Mouse (Mus musculus) forebrain, embryonic 10.5 days (tissue): ENCODE data around the gene Traf3ip3. TPM values are rescaled to one million over a fixed set of nuclear protein-coding genes. Genes with fewer than 3 reads are reported as not detected.
A peak's percentile ranks its signal among the peaks of the same experiment; 100 is the strongest.

ENCODE experiments used
- DNase-seq: peaks from one replicate; pipeline ENCODE4 v3.0.0-alpha.2; 2017; ENCODE audit warnings: low spot score; ENCODE audit errors: extremely low spot score
- H3K27ac ChIP-seq: fragments of 300-500 bp; sonication (generic); 2 replicates; pipeline ENCODE4 v1.5.1; 2016; ENCODE audit warnings: mild to moderate bottlenecking
- H3K27me3 ChIP-seq: fragments of 300-500 bp; sonication (generic); 2 replicates; pipeline ENCODE4 v1.6.1; 2016; ENCODE audit warnings: mild to moderate bottlenecking; ENCODE audit not compliant: poor library complexity, severe bottlenecking
- H3K36me3 ChIP-seq: fragments of 300-500 bp; sonication (generic); replicated peaks from 2 replicates; pipeline ENCODE4 v1.6.1; 2016; ENCODE audit warnings: mild to moderate bottlenecking, moderate library complexity
- H3K4me1 ChIP-seq: fragments of 300-500 bp; sonication (generic); 2 replicates; pipeline ENCODE4 v1.6.1; 2016
- H3K4me3 ChIP-seq: fragments of 300-500 bp; sonication (generic); 2 replicates; pipeline ENCODE4 v1.5.1; 2016; ENCODE audit warnings: mild to moderate bottlenecking, moderate library complexity
- H3K9me3 ChIP-seq: fragments of 300-500 bp; sonication (generic); 2 replicates; pipeline ENCODE4 v1.6.1; 2016; ENCODE audit warnings: mild to moderate bottlenecking, moderate library complexity
- WGBS: fragments of 180-500 bp; shearing (Covaris S2); methylation state at CpG from one replicate; pipeline ENCODE4 v1.1.7; 2016; 5-methylcytosine and 5-hydroxymethylcytosine counted together
- polyA plus RNA-seq: library from polyadenylated mRNA; unstranded; fragments of >200 nt; fragmentation: Nextera tagmentation; extraction: Ambion mirVana; gene quantifications from 2 replicates; pipeline ENCODE4 v1.2.1, GENCODE M21; 2016

The Traf3ip3 gene
- polyA plus RNA-seq, 1 experiment from 2014 or later, result 1.5 TPM

DNA sequence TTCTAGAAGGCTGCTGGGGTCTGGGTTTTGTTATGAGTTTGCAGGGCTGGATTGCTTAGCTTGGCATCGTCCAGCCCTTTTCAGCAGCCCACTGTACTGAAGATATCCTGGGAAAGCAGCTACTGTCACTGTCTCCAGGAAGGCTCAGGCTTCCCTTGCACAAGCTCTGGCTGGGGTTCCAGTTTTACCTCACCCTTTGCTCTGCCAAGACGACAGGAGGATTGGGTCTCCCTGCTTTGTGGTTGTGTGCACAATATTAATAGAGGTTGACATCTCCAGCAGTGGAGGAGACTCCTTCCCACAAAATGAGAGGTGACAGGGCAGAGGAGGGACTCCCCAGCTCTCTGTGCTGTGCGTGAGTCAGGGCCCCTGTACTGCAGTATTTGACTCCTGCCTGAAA, 52.3 kb downstream of the Traf3ip3 start:
- no peaks in the 10 kb centered on the region for H3K9me3 ChIP-seq
- DNase-seq, result no peak
- H3K4me1 ChIP-seq, result peaks cover 15% of the 10 kb centered on the region
- H3K4me3 ChIP-seq, result no peak overlapping the region
- 68% methylated on average over 3 of the region's 3 CpGs for WGBS
- H3K36me3 ChIP-seq, result no peaks in the 10 kb centered on the region
- peaks cover 47% of the 10 kb centered on the region for H3K27me3 ChIP-seq
- no peak overlapping the region for H3K27ac ChIP-seq

GRCm38 (mm10) chr1:193146416-193146815, 55.1 kb downstream of the Traf3ip3 start:
- Histone ChIP-seq H3K4me3 (no peak overlapping the region), H3K4me1 (no peaks in the 10 kb centered on the region), H3K9me3 (no peaks in the 10 kb centered on the region), H3K36me3 (no peaks in the 10 kb centered on the region), H3K27me3 (peaks cover 19% of the 10 kb centered on the region), H3K27ac (no peak overlapping the region)
- 86% methylated on average over 1 of the region's 1 CpGs for WGBS
- no peak for DNase-seq

DNA sequence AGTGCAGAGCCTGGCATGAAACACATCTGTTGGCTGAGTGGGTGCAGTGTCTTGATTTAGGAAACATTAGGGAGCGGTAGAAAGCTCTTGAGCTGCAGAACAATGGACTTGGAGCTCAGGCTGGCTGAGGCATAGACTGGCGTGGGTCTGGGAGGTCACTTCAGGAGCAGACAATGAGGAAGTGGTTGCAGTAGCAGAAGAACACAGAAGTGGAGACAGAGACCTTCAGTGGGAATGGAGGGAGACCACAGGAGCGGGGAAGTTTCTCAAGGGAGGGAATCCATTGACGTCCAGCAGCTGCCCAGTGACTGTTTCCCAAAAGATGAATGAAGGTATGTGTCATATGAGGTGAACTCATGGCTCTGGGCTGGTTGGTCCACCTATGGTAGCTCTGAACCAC, 56.4 kb downstream of the Traf3ip3 start:
- Histone ChIP-seq H3K4me1 (0 out of 2 replicates have a peak, but pooled peaks cover 6% of the 10 kb centered on the region), H3K9me3 (no peaks in the 10 kb centered on the region), H3K27ac (no peak overlapping the region), H3K27me3 (0 out of 2 replicates have a peak, but pooled peaks cover 8% of the 10 kb centered on the region), H3K36me3 (no peaks in the 10 kb centered on the region), H3K4me3 (no peak overlapping the region)
- WGBS, result 84% methylated on average over 4 of the region's 4 CpGs
- no peak for DNase-seq

- DNase-seq, result no peak
- Histone ChIP-seq H3K27ac (no peak overlapping the region), H3K9me3 (no peaks in the 10 kb centered on the region), H3K27me3 (0 out of 2 replicates have a peak, but pooled peaks cover 6% of the 10 kb centered on the region), H3K4me1 (0 out of 2 replicates have a peak, but pooled peaks cover 6% of the 10 kb centered on the region), H3K36me3 (no peaks in the 10 kb centered on the region), H3K4me3 (no peak overlapping the region)
- 88% methylated on average over 6 of the region's 6 CpGs for WGBS
These were observed 57.0 kb downstream of the Traf3ip3 start for GRCm38 (mm10) chr1:193144516-193144915.

DNA sequence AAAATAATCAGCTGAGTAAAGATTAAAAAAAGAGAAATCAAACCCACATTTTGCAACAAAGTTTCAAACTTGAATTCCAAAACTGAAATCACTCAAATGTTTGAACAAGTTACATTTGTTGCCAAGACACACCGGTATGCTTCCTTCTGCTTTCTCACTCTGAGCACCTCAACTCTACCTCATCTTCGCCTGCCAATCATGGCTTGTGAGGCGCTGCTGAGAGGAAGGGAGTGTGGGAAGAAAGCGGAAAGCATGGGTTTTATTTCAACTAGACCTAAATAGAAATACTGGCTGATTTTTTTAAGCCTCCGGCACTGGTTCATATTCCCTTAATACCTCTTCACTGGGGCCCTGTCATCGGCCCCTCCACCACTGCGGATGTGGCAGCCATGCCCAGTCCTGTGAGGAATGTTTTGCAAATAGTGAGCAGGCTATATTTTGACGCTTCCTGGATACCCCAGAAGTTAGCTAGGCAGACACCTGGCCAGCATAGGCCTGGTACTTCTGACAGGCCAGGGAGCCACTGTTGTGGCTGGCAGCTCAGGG, 58.9 kb downstream of the Traf3ip3 start:
- Histone ChIP-seq H3K36me3 (no peaks in the 10 kb centered on the region), H3K27me3 (no peaks in the 10 kb centered on the region), H3K4me1 (0 out of 2 replicates have a peak, but pooled peaks cover 12% of the 10 kb centered on the region), H3K27ac (no peak overlapping the region), H3K9me3 (no peaks in the 10 kb centered on the region), H3K4me3 (no peak overlapping the region)
- WGBS, result 90% methylated on average over 8 of the region's 8 CpGs
- DNase-seq, result no peak

- Histone ChIP-seq H3K9me3 (no peaks in the 10 kb centered on the region), H3K36me3 (no peaks in the 10 kb centered on the region), H3K4me3 (no peak overlapping the region), H3K27ac (no peak overlapping the region), H3K27me3 (no peaks in the 10 kb centered on the region), H3K4me1 (0 out of 2 replicates have a peak, but pooled peaks cover 12% of the 10 kb centered on the region)
- no peak for DNase-seq
- WGBS, result 80% methylated on average over 7 of the region's 7 CpGs
These were observed 60.4 kb downstream of the Traf3ip3 start for GRCm38 (mm10) chr1:193141118-193141517.

DNA sequence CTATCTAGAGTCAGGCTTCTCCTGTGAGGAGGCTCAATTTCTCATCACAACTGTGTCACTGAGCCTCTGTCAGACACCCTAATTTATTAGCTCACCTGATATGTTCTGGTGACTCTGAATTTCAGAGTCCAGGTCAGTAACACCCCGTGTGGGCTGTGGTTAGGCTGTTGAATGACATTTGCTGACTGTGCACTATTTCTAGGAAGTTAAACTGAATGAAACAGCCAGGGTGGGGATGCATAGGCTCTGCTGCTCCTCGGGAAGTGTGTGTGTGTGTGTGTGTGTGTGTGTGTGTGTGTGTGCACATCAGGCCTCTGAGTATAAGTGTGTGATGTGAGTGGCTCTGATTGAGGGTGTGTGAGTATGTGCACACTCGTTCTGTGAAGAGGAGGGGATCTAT, 62.8 kb downstream of the Traf3ip3 start:
- Histone ChIP-seq H3K4me3 (no peak overlapping the region), H3K9me3 (no peaks in the 10 kb centered on the region), H3K4me1 (0 out of 2 replicates have a peak, but pooled peaks cover 12% of the 10 kb centered on the region), H3K27ac (no peak overlapping the region), H3K36me3 (no peaks in the 10 kb centered on the region), H3K27me3 (no peaks in the 10 kb centered on the region)
- DNase-seq, result no peak
- 64% methylated on average over 3 of the region's 3 CpGs for WGBS

DNA sequence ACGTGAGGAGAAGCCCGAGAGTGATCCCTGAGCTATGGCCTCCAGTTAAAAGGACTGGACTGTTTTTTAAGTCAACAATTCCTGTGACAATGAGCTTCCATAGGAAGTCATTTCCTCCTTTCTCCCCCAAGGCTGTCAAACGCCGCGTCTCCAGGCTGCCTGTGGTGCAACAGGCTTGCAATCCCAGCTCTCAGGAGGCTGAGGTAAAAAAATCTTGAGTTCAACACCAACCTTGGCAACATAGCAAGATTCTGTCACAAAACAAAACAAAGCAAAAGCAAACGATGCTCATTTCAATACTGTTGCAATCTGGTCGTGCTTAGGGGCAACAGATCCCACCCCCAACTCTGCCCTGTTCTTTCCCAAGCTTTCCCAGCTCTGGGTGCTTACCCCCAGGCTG, 63.4 kb downstream of the Traf3ip3 start:
- no peaks in the 10 kb centered on the region for H3K27me3 ChIP-seq
- no peaks in the 10 kb centered on the region for H3K36me3 ChIP-seq
- H3K9me3 ChIP-seq, result no peaks in the 10 kb centered on the region
- WGBS, result 63% methylated on average over 7 of the region's 7 CpGs
- H3K4me3 ChIP-seq, result no peak overlapping the region
- no peak for DNase-seq
- no peak overlapping the region for H3K27ac ChIP-seq
- H3K4me1 ChIP-seq, result 0 out of 2 replicates have a peak, but pooled peaks cover 12% of the 10 kb centered on the region

GRCm38 (mm10) chr1:193133726-193134125, 67.8 kb downstream of the Traf3ip3 start:
- no peaks in the 10 kb centered on the region for H3K36me3 ChIP-seq
- no peak overlapping the region for H3K27ac ChIP-seq
- no peaks in the 10 kb centered on the region for H3K27me3 ChIP-seq
- no peak for DNase-seq
- WGBS, result 93% methylated on average over 1 of the region's 1 CpGs
- H3K4me1 ChIP-seq, result peaks cover 19% of the 10 kb centered on the region
- no peaks in the 10 kb centered on the region for H3K9me3 ChIP-seq
- no peak overlapping the region for H3K4me3 ChIP-seq

GRCm38 (mm10) chr1:193132385-193132784, 69.1 kb downstream of the Traf3ip3 start:
- no peak for DNase-seq

GRCm38 (mm10) chr1:193131311-193131948, 70.1 kb downstream of the Traf3ip3 start:
- peaks cover 18% of the 10 kb centered on the region for H3K36me3 ChIP-seq
- no peaks in the 10 kb centered on the region for H3K27me3 ChIP-seq
- peaks cover 15% of the 10 kb centered on the region for H3K4me1 ChIP-seq
- no peak overlapping the region for H3K4me3 ChIP-seq
- H3K27ac ChIP-seq, result no peak overlapping the region
- WGBS, result 89% methylated on average over 6 of the region's 6 CpGs
- H3K9me3 ChIP-seq, result no peaks in the 10 kb centered on the region
- DNase-seq, result no peak

More at GRCm38 (mm10) chr1:193132385-193132784, 69.1 kb downstream of the Traf3ip3 start:
- peaks cover 15% of the 10 kb centered on the region for H3K4me1 ChIP-seq
- no peaks in the 10 kb centered on the region for H3K27me3 ChIP-seq
- no peak overlapping the region for H3K27ac ChIP-seq
- no peaks in the 10 kb centered on the region for H3K9me3 ChIP-seq
- H3K36me3 ChIP-seq, result peaks cover 9% of the 10 kb centered on the region
- H3K4me3 ChIP-seq, result no peak overlapping the region

DNA sequence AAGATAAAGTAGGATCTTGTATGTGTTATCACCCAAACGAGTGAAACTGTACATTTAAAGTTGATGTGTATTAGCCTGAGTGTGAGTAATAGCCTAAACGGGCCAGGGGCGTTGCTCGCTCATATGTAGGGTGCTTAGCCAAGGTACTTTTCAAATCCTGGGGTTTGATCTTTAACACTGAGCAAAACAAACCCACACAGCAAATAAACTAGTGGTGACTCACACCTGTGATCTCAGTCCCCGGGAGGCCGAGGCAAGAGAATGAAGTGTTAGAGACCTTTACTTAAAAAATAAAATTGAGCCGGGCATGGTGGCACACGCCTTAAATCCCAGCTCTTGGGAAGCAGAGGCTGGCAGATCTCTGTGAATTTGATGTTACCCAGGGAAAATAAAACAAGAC, 70.7 kb downstream of the Traf3ip3 start:
- Histone ChIP-seq H3K27me3 (no peaks in the 10 kb centered on the region), H3K4me3 (peak overlapping the region; percentile 95), H3K27ac (peak overlapping the region; percentile 90), H3K36me3 (peaks cover 24% of the 10 kb centered on the region), H3K4me1 (peaks cover 15% of the 10 kb centered on the region), H3K9me3 (no peaks in the 10 kb centered on the region)
- 85% methylated on average over 8 of the region's 8 CpGs for WGBS
- DNase-seq, result no peak

GRCm38 (mm10) chr1:193130456-193130825, 71.1 kb downstream of the Traf3ip3 start:
- no peak for DNase-seq
- no peaks in the 10 kb centered on the region for H3K27me3 ChIP-seq
- H3K4me1 ChIP-seq, result peaks cover 15% of the 10 kb centered on the region
- H3K36me3 ChIP-seq, result peaks cover 28% of the 10 kb centered on the region
- H3K27ac ChIP-seq, result peak overlapping the region; percentile 90
- 34% methylated on average over 11 of the region's 11 CpGs for WGBS
- peak overlapping the region; percentile 95 for H3K4me3 ChIP-seq
- no peaks in the 10 kb centered on the region for H3K9me3 ChIP-seq
